Comparison of ENCODE assay signal across 31 mouse cellular contexts in genomic region chr6:52084622-52085021, GRCm38 (mm10).
"Had no signal": no experiment of that assay in that cellular context is flagged by ENCODE, and none has a peak within 500 bp of the region (broad histone marks: within the 10 kb centered on the region; RNA-seq: fewer than 3 reads in every experiment).

No protein-coding gene starts in this region.

- H3K36me3 ChIP-seq: limb, embryonic 10.5 days; limb, embryonic 12.5 days; limb, embryonic 13.5 days; limb, embryonic 15.5 days; liver, embryonic 12.5 days; liver, embryonic 13.5 days; liver, embryonic 15.5 days; lung, embryonic 15.5 days; midbrain, embryonic 10.5 days; midbrain, embryonic 12.5 days; midbrain, embryonic 13.5 days; midbrain, embryonic 15.5 days; neural tube, embryonic 12.5 days; neural tube, embryonic 13.5 days had no signal

- ATAC-seq: liver, embryonic 12.5 days; liver, postnatal 0 days; lung, postnatal 0 days; midbrain, embryonic 13.5 days; midbrain, embryonic 15.5 days; midbrain, embryonic 16.5 days had no signal

- H3K27ac ChIP-seq: limb, embryonic 10.5 days; limb, embryonic 12.5 days; limb, embryonic 13.5 days; limb, embryonic 15.5 days; liver, embryonic 12.5 days; liver, embryonic 13.5 days; liver, embryonic 14.5 days; liver, embryonic 15.5 days; macrophage; midbrain, embryonic 10.5 days; midbrain, embryonic 12.5 days; midbrain, embryonic 13.5 days; midbrain, embryonic 15.5 days; neural tube, embryonic 12.5 days; neural tube, embryonic 13.5 days had no signal

- DNase-seq: left cerebral cortex, postnatal 4 days; liver; liver, embryonic 13.5 days; liver, postnatal 0 days; lung, adult 2 months; lung, embryonic 14.5 days; lung, postnatal 10 days; lung, postnatal 14 days; lung, postnatal 36 days; lung, postnatal 4 days; midbrain, embryonic 14.5 days had no signal

- H3K9ac ChIP-seq: limb, embryonic 12.5 days; limb, embryonic 13.5 days; limb, embryonic 15.5 days; liver, embryonic 12.5 days; liver, embryonic 13.5 days; liver, embryonic 14.5 days; liver, embryonic 15.5 days; liver, postnatal 0 days; lung, embryonic 14.5 days; lung, embryonic 15.5 days; midbrain, embryonic 12.5 days; midbrain, embryonic 13.5 days; midbrain, embryonic 15.5 days; neural tube, embryonic 12.5 days; neural tube, embryonic 13.5 days had no signal

- H3K9me3 ChIP-seq: limb, embryonic 10.5 days; limb, embryonic 13.5 days; limb, embryonic 15.5 days; liver, embryonic 12.5 days; liver, embryonic 13.5 days; liver, embryonic 15.5 days; lung, embryonic 15.5 days; megakaryocyte, embryonic 14.5 days; midbrain, embryonic 10.5 days; midbrain, embryonic 12.5 days; midbrain, embryonic 13.5 days; midbrain, embryonic 15.5 days; neural tube, embryonic 12.5 days; neural tube, embryonic 13.5 days had no signal

- H3K27me3 ChIP-seq: limb, embryonic 15.5 days; liver, embryonic 13.5 days; liver, embryonic 15.5 days; midbrain, embryonic 13.5 days; midbrain, embryonic 15.5 days; neural tube, embryonic 12.5 days; neural tube, embryonic 13.5 days had no signal

- H3K4me3 ChIP-seq: limb, embryonic 10.5 days; limb, embryonic 12.5 days; limb, embryonic 13.5 days; limb, embryonic 15.5 days; liver, embryonic 12.5 days; liver, embryonic 13.5 days; liver, embryonic 15.5 days; lung, embryonic 15.5 days; megakaryocyte, embryonic 14.5 days; midbrain, embryonic 10.5 days; midbrain, embryonic 12.5 days; midbrain, embryonic 13.5 days; midbrain, embryonic 15.5 days; neural tube, embryonic 12.5 days; neural tube, embryonic 13.5 days had no signal

- H3K4me2 ChIP-seq: limb, embryonic 12.5 days; limb, embryonic 13.5 days; limb, embryonic 15.5 days; liver, embryonic 11.5 days; liver, embryonic 12.5 days; liver, embryonic 13.5 days; liver, embryonic 15.5 days; lung, embryonic 14.5 days; lung, embryonic 15.5 days; midbrain, embryonic 11.5 days; midbrain, embryonic 12.5 days; midbrain, embryonic 13.5 days; midbrain, embryonic 15.5 days; neural tube, embryonic 12.5 days; neural tube, embryonic 13.5 days had no signal

- H3K4me1 ChIP-seq: limb, embryonic 15.5 days; liver, embryonic 12.5 days; liver, embryonic 13.5 days; liver, embryonic 15.5 days; megakaryocyte, embryonic 14.5 days; midbrain, embryonic 12.5 days; midbrain, embryonic 13.5 days; midbrain, embryonic 15.5 days had no signal
